Mouse (Mus musculus) granulocyte monocyte progenitor cell, adult 5-6 weeks (primary cell): ENCODE measurements at regions not wholly inside any gene's neighbourhood (a gene's known extent, or its start where the extent isn't known, plus 50 kb on each side); places are given as distances from the start of the nearest gene placed in this dataset.

ENCODE experiments used
- ATAC-seq: replicated peaks from 2 replicates; pipeline ENCODE4 v1.8.0; 2016; ENCODE audit warnings: mild to moderate bottlenecking, moderate TSS enrichment, inconsistent platforms; ENCODE audit not compliant: poor library complexity, severe bottlenecking

DNA sequence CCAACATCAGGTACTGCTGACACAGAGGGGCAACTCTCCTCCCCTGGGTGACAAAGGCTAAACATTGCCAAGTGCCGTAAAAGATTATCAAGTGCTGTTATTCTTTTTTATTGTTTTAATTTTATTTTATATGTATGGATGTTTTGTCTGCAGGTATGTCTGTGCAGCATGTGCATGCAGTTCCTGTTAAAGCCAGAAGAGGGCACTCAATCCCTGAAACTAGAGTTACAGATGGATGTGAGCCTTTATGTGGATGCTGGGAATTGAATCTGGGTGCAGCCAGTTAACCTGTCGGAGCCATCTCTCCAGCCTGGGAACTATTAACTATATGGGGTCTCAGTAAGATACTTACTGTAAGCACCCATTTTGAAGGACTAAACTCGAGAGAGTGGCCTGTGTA is 104.4 kb upstream of the Slc22a12 start:
- ATAC-seq = no peak

DNA sequence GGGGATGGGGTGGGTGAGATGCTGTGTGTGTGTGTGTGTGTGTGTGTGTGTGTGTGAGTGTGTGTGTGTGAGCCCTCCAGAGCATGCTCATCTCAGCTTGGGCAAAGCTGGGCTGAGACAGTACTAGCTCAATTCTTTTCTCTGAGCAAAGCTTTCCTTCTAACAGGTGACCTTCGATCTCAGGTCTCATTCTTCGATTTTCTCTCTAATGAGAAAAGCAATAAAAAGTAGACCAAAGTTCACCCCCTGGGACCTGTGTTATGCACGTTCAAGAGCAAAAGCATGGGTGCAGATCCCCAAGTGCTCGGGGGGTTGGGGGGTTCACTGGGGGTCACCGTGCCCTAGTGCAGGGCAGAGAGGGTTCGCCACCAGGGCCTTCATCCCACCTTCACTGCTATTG is 103.1 kb upstream of the Slc22a12 start:
- no peak for ATAC-seq

DNA sequence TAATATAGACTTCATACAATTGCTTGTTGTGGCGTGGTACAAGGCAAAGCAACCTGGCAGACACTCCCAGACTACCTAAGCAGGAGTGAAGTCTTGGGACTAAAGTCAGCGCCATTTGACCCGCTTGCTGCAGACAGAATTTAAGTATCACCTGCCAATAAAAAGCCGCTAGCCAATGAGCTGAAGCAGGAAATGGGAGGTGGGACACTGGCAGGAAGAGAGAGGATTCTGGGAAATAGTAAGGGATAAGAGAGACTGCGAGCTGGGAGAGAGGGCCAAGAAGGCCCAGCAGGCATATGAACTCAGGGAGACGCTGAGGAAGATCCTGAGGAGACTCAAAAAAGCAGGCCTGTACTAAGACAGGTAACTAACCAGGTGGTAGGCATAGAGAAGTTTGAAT is 102.0 kb upstream of the Slc22a12 start:
- no peak for ATAC-seq

DNA sequence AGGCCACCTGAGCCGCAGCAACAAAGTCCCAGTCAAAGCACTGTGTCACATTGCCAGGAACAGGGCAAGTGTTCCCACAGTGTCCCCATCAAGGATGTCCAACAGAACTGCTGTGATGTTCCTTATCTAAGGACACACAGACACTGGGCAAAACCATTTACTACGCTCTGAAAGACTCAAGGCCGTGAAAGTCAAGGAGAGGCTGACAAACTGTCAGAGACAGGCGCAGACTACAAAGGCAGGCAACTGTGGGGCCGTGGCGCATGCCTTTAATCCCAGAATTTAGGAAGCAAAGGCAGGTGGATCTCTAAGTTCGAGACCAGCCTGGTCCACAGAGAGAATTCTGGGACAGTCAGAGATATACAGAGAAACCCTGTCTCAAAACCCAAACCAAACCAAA is 96.8 kb upstream of the Slc22a12 start:
- no peak for ATAC-seq

DNA sequence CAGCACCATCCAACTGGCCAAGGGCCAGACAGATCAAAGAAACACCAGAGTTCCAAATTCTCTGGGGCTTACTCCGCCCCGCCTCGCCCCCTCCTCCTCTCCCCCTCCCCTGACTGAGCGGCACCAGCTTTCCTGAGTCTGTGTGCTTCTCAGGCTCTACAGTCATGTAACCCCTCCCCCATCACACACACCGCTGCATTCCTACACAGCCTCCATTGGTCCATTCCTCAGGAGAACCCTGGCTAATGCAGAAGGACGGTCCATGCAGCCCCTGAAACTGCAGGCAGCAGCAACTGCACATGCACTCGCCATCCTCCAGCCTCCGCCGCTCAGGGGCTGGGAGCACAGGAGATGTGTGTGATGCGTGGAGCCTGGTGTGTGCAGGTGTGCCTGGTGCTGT is 90.6 kb upstream of the Slc22a12 start:
- ATAC-seq = no peak

DNA sequence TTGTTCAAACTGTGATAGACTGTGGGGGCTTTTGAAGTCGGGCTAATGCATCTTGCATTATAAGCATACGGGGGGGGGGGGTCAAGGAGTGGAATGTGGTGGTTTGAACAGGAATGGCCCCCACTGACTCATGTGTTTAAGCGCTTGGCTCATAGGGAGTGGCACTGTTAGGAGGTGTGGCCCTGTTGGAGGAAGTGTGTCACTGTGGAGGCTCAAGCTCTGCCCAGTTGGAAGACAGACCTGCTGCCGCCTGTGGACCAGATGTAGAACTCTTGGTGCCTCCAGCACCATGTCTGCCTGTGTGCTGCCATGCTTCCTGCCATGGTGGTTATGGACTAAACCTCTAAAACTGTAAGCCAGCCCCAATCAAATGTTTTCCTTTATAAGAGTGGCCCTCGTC is 89.0 kb upstream of the Slc22a12 start:
- ATAC-seq = no peak

DNA sequence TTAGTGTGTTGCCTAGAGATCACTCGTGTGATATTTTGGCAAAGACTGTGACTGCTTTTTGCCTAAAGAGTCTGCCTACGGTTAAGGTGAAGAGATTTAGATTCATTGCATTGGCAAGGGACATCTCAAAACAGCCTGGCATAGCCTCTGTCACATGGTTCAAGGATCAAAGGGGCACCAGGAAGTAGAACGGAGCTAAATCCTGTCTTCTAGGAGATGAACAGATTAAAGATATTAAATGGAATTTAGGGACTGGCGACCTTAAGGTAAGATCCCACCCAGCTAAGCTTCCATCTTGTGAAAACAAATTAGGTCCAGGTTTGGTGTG is 87.7 kb upstream of the Slc22a12 start:
- ATAC-seq = no peak

DNA sequence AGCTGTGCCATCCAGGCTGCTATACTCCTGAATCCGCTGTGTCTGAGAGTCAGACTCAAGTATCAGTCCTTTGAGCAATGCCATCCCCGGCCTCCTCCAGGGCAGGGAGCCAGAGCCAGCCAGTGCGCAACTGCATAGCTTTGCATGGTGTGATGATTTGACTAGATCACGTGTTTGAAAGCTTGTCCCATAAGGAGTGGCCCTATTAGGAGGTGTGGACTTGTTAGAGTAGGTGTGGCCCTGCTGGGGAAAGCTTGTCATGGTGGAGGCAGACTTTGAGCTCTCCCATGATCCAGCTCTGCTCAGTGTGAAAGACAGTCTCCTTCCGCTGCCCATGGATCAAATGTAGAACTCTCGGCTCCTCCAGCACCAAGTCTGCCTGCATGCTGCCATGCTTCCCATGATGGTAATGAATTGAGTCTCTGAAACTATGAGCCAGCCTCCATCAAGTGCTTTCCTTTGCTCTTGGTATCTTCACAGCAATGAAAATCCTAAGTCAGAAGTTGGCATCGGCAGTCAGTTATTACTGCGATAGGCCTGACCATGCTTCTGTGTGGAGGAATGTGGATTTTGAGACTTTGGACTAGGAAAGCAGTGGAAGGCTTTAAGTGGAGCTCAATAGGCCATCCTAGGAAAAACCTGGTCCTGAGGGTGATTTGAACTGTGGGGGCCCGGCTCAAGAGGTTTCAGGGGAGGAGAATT is 87.2 kb upstream of the Slc22a12 start:
- ATAC-seq = no peak

DNA sequence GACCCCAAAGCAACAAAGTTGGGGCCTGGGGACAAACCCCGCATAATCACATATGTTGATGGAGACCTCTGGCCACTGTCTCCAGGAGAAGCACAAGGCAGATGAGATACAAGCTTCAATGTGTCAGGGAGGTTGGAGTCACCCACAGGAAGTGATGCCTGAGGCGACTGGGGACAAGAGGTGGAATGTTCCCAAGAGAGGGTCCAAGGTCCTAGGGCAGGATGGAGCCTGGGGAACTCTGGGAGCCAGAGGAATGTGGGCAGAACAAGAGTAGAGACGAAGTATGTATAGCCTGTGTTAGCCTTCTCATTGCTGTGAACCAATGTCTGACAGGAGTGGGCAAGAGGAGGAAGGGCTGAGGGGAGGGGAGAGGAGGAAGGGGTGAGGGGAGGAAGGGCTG is 82.7 kb upstream of the Slc22a12 start:
- ATAC-seq = no peak

DNA sequence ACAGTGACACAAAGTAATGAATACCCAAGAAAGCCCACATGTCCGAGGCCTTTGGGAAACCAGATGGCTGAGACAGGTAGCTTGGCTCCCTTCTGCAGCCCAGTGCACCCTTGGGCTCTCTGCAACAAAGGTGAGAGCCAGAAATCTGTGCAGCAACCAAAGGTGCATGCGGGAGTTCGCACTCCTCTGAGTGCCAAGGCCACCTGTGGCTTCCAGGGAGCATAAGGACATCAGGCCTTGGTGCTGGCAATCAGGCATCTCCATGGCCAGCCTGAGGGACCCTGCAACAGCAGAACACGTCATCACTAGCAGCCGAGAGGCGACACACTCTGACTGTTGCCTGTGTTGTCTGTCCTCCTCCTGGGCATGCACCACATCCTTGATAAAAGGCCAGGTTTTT is 78.2 kb upstream of the Slc22a12 start:
- no peak for ATAC-seq

DNA sequence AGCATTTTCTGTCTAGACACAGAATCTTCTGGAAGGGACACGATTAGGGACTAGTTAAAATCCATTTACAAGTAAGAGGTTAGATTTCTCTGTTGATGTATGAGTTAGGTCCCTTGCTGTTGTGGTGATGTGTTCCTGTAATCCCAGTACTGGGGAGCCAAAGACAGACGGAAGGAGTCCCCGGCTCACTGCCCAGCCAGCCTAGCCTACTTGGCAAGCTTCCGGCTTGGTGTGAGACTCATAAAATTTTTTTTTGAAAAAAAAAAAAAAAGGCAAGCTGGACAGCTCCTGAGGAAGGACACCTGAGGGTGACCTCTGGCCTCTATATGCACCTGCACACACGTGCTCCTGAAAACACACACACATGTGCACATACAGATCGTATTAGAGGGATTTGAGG is 76.7 kb upstream of the Slc22a12 start:
- no peak for ATAC-seq

DNA sequence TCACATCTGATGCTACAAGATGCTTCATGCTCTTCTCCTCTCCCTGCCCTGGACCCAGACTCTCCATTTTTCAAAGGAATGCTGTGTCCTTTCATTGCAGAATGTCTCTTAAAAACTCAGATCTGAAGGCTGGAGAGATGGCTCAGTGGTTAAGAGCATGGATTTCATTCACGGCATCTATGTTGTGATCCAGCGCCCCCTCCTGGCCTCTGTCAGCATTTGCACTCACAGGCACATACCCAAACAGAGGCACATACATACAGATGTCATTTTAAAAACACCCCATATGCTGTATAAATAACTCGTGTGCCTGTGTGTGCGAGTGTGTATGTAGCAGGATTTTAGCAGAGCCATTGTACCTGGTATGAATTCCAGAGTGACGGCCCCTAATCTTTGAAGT is 73.8 kb upstream of the Slc22a12 start:
- no peak for ATAC-seq

DNA sequence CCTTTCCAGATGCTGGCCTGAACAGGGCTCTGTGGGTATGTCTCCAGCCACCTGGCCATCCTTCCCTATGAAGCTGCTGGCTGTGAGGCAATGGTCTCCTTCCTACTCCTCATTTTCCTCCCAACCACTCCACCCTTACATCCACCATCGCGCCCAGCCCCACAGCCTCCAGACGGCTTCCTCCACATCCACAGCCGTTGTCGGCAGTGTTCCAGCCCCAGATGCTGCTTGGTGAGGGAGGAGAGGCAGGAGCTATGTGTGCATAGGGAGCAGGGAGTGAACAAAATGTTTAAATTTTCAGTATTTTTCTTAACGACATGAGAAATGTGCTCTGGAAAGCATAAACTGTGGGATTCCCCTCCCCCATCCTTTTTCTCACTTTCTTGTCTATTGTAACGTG is 69.6 kb upstream of the Slc22a12 start:
- ATAC-seq = no peak

DNA sequence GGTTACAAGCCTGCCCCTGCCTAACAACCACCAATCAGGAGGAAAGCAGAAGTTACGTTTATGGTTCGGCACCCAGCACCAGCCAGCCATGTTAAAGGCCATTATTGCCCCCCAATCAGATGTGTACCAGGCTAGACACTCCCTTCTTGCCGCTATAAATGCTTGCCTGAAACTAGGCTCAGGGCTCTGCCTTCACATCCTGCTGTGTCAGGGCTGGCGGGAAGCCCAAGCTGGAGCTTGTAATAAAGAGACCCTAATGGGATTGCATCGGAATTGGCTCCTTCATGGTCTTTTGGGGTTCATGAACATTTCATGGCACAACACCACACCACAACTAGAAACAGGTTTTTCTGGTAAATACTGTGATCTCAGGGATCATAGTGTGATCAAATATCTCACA is 69.1 kb upstream of the Slc22a12 start:
- ATAC-seq = no peak

DNA sequence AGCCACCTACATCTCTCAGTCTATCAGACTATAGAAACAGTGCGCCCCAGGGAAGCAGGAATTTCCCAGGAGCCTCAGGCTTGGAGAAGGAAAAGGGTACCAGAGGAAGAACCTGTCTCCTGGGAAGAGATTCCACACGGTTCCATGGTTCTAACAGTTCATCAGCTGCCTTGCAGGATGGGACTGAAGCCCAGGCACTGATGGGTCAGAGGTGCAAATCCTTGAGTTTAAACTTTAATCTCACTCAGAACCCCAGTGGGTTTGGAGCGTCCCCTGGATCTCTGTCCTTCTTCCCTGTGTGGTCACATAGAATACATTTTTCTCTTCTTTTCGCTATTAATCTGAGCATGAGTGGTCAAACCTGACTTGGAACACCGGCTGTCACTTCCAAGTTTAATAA is 67.9 kb upstream of the Slc22a12 start:
- no peak for ATAC-seq

DNA sequence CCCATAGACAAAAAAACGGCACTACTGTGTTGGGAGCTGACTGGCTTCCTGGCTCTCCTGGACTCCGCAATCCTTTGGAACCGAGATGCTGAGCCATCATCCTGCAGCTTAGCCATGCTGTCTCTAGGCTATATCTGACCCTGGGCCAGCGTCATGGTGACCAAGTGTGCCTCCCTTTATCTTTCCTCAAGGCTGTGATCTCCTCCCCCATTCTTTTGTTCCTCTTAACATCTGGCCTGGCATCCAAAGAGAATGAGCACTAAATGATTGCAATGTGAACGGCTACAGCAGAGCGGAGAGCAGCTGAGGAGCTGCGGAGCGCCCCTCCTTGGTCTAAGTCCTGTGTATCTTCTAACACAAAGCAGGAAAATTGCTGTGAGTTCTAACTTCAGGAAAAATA is 67.2 kb upstream of the Slc22a12 start:
- ATAC-seq = no peak

DNA sequence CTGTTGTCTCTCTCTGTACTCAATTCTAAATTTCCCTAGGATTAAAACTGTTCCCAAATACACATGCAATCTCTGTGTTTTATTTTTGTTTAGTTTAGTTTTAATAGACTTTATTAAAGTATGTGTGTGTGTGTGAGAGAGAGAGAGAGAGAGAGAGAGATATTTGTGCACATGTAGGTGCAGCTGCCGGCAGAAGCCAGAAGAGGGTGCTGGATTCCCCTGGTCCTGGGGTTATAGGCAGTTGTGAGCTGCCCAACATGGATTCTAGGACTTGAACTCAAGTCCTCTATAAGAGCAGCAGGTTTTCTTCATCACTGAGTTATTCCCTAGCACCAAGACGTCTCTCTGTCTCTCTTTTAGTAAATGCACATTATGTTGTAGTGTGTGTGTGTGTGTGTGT is 64.7 kb upstream of the Slc22a12 start:
- no peak for ATAC-seq

DNA sequence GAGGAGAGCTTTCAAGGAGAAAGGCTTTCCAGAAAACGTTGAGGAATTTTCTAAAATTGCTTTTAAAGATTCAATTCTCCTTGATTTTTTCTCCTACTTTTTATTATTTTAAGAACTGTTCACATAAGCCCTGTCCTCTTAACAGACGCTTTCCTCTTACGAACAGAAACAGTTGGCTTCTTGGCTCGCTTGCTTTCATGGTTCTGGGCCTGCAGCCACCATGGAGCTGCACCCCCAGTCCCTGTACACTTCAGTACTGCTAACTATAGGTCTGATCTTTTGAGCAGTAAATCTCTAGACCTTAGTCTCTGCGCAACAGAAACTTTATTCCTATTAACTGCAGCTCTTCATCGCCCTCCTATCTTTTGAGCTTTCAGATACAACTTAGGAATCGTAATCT is 63.8 kb upstream of the Slc22a12 start:
- no peak for ATAC-seq

DNA sequence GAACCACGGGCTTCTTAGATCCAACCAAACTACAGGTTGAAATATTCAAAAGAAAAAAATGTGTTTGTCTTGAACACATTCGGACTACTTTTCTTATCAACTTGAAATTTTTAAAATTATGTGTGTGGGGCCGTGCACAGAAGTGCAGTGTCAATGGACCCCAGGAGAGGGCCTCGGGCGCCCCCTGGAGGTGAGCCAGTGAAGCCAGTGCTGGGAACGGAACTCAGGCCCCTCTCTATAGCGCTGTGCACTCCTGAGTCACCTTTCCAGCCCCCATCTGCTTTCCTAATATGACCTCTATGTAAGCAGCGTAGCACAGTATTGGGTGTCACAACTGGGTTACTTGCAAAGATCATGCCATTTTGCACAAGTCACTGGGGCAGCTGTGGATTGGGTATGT is 61.9 kb upstream of the Slc22a12 start:
- ATAC-seq = no peak

DNA sequence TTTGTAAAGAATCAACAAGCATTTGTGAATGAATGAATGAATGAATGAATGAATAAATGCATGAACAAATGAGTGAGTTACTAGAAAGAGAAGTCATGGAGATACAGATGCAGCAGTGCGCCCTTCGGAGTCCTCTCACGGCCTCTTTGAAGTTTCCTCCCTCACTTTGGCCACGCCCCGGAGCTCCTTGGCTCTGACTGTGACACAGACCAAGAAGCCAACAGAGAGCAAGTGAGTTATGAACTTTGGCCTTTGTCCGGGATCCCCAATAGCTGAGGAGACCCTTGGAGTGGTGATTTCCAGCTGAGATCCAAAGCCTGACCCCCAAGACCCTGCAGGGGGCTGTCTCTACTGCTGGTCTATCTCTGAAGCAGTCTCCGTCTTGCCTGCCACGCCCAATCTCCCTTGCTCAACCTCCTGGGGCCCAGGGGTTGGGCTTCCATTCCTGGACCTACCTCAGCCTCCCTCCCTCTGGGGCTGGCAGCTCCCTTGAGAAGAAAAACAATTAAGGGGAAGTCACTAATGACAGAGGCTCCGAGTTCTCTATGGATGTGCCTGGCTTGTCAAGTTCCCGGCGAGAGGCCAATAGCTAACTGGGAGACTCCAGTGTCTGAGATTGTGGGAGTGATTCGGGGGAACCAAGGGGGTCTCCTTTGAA is 58.2 kb upstream of the Slc22a12 start:
- peak; percentile 40 for ATAC-seq

DNA sequence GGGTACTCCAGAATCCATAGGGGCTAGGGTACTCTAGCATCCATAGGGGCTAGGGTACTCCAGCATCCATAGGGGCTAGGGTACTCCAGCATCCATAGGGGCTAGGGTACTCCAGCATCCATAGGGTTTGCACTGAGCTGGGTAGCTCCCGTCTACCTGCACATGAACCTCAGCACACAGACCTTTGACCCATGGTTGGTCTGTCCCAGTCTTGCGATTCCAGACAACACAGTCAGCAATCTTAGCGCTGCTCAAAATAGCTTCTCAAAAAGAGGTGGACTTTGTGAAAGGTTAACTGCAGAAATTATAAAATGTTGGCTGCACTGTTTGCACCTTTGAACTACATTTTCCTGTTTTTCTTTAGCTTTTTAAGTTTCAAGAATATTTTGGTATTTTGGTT is 56.4 kb upstream of the Slc22a12 start:
- no peak for ATAC-seq

DNA sequence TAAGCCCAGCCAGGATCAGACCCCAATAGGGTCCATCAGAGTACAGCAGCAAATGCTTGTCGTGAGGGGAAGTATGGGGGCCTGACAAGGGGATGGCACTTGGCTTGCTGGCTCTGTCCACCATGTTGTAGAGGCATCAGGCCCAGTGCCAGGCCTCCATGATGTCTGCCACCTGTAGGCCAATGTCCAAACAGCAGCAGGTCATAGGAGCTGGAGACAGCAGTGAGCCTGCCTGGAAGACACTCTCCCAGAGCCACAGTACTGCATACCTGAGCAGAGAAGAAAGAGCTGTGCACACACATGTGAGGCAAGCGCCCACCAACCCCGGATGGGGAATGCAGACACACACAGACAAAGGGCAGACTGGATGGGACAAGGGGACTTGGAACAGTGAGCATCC is 55.4 kb upstream of the Slc22a12 start:
- ATAC-seq = no peak

DNA sequence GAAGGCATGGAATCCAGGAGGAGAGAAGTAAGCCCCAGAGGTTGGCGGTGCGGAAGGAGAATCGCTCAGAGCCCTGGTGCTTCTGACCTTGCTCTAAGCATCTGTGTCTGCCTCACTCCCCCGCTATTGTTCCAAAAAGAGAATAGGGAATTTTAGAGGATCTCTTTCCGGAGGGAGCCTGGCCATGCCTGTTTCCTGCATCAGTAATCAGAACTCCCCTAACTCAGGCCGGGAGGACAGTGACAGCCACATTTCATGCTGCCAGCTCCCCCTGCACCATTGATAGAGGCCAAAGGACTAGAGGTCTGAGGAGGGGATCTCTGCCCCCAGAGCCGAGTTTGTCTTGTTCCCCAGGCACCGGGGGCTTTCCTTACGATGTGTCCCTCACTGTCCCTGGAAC is 53.0 kb upstream of the Slc22a12 start:
- no peak for ATAC-seq
